Mouse (Mus musculus) WW6 (cell line): ENCODE data around the gene Gm5771.
"Not testable (repeated sequence)": the region's sequence is repeated elsewhere in the genome, so short reads cannot be mapped to it uniquely, and the experiment has no call there.

Experiments used
- DNase-seq: peaks from one replicate; pipeline ENCODE4 v3.0.0-alpha.2; 2013; ENCODE audit warnings: low read depth, low spot score

Gene Gm5771

DNA sequence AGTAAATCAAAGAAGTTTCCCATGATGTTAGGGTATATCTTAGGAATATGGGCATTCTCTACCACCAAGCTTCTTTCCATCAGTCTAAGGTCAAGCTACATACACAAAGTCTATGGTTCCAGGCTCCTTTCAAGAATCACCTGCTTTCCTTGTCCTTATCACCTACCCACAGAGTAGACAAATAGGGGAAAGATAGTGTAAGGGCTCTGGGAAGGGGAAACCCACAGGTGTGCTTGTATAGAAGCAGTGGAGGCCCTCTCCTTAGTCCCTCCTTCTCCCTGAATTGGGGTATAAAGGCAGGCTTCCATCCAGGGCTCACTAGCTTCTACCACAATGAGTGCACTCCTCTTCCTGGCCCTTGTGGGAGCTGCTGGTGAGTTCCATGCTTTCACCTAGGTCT, at the start of gene Gm5771:
TSS of gene Gm5771 (plus strand) at position 301 of the 400 bp plus-strand sequence.
- not testable (repeated sequence) for DNase-seq

DNA sequence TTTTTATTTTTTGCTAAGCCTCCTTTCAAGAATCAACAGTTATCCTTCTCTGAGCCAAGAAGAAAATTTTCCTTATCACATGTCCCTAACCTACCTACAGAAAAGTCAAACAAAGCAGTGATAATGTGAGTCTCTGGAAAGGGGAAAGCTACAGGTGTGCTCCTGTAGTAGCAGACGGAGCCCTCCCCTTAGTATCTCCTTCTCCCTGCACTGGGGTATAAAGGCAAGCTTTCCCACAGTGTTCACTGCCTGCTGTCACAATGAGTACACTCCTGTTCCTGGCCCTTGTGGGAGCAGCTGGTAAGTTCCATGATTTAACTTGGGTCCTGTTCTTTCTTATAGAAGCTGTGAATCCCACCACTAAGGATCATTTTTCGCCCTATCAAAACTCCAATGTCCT, 38.2 kb upstream of the Gm5771 start, which contains the start of gene Try10:
TSS of gene Try10 (plus strand) at position 174 of the 400 bp plus-strand sequence.
- no peak for DNase-seq

DNA sequence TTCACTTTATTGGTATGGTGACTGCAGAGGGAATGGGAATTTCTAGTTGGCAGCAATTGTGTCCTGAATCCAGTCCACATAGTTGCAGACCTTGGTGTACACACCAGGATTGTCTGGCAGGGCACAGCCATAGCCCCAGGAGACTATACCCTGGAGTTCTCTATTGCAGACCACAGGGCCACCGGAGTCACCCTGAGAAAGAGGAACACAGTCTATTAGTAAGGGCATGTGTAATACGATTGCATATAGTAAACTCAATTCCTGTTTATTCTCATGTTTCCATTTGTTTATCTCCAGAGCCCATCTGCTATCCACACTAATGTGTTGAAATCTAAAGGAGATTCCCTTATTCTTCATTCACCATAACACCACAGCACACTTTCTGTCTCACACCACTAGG, 18.4 kb upstream of the Gm5771 start:
- DNase-seq: not testable (repeated sequence)

DNA sequence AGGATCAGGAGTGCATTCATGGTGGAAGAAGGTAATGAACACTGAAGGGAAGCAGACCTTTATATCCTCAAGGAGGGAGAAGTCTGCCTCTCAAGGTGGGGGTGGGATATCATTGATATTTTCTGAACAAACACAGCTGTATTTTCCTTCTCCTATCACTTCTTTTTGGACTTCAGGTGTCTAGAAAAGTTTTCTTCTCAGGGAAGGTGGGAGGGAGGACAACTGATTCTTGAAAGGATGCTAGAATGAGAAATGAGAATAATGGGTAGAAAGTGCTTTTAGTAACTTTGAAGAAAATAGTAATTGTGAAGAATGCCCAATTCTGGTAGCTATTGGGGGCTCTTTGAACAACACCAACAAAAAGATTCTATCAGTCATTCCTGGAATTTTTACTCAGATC, 14.6 kb upstream of the Gm5771 start, which contains the start of gene Prss3:
TSS of gene Prss3 (minus strand) at position 101 of the 400 bp plus-strand sequence.
- DNase-seq: not testable (repeated sequence)

DNA sequence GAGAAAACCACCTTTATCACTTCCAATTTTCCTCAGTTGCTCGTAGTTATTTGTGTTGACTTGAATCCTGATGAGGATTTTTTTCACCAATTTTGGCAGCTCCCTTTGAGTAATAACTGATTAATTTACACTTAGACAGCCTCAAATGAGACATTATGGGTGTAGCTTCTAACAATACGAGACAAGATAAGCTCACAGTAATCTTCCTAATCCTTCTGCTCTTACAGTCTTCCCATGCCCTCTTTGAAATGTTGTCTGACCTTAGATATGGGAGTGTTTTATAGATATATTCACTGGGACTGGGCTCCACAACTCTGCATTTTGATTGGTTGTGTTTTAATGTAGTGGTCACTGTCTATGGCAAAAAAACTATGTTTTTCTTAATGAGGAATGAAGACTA, 5.4 kb upstream of the Gm5771 start:
- DNase-seq: no peak

DNA sequence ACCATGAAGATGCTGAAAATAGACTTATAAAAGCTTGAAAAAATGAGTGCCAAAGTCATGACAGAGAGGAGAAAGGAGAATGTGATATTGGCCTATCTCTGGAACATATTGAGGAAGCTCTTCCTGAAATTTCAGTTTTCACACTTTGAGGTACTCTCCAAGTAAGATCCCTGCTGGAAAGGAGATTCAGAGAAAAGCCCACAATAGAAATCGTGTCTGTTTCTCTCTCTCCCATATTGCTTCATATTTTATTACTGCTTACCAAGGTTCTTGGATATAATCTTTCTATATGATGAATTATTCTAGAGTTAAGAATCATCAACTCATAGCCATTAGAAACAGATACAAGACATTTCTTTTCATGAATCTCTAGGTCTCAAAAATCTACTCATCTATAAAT, 516 bp upstream of the Gm5771 start:
- not testable (repeated sequence) for DNase-seq

DNA sequence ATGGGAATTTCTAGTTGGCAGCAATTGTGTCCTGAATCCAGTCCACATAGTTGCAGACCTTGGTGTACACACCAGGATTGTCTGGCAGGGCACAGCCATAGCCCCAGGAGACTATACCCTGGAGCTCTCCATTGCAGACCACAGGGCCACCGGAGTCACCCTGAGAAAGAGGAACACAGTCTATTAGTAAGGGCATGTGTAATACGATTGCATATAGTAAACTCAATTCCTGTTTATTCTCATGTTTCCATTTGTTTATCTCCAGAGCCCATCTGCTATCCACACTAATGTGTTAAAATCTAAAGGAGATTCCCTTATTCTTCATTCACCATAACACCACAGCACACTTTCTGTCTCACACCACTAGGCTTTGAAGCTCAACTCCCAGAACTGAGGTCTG, 50.1 kb downstream of the Gm5771 start:
- not testable (repeated sequence) for DNase-seq

DNA sequence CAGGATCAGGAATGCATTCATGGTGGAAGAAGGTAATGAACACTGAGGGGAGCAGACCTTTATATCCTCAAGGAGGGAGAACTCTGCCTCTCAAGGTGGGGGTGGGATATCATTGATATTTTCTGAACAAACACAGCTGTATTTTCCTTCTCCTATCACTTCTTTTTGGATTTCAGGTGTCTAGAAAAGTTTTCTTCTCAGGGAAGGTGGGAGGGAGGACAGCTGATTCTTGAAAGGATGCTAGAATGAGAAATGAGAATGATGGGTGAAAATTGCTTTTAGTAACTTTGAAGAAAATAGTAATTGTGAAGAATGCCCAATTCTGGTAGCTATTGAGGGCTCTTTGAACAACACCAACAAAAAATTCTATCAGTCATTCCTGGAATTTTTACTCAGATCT, 53.9 kb downstream of the Gm5771 start, which contains the start of gene Gm10334:
TSS of gene Gm10334 (minus strand) at position 101 of the 400 bp plus-strand sequence.
- not testable (repeated sequence) for DNase-seq
